Mouse (Mus musculus): Measurements from ENCODE around the gene Ggps1.

Ggps1 gene

DNA sequence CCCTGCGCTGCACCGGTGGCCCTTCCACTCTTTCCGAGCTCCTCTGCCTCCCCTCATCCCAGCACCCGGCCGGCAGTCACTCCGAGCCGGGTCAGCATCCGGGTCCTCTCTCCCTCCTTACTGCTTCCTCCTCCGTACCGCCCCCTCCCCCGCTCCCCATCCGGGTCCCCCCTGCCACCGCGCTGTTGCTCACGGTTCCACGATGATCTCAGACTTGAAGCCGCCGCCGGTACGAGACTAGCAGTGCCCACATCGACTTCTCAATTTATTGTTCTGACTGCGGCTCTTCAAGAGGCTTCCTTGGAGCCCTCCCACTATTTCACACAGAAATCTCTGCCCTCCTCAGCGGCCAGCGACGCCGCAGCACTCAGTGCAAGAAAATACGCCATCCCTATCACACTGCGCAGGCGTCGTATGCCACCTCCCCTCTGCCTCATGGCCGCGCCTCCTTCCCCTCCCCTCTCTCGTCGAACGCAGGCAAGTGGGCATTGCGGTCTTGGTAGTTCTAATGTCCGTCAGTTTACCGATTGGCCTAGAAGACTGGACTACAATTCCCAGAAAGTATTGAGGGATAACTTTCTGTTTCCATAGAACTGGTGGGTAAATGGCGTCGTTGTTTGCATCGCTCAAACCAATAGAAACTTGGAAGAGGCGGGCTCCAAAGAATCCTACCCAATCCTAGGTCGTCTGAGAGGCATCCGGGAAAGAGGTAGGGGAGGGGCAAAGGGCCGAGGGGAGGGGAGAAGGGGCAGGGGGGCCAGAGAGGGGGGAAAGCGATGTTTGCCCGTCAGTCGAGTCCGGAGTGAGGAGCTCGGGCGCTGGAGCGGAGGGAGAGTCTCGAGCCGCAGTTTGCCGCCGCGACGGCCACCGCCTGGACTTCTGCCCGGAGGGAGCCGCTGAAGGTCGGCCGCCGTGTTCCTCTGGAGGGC, at the start of gene Ggps1, which contains the start of gene Arid4b:
Ggps1 (minus strand) TSS at position 476 of the 929 bp plus-strand sequence.
Arid4b (plus strand) TSS at position 220 of the 929 bp plus-strand sequence.
- peak; percentile 98 for DNase-seq

DNA sequence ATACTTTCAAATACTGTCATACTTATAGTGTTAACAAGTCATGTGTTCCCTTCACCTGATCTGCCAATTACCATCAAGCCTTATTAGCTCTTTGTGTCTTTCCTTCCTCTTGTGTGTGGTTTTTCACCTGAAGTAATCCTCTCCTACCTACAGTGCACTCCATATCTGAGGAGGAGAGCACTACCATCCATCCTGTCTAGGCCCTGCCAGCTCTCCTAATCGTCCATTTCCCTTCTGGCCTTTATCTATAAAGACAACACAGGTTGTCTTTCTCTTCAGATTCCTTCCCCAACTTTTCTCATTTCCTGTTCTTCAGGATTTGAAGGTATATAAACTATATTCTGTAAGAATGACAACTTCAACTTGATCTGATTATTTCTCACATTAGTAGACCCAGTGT, 47.9 kb upstream of the Ggps1 start:
- DNase-seq = no peak

DNA sequence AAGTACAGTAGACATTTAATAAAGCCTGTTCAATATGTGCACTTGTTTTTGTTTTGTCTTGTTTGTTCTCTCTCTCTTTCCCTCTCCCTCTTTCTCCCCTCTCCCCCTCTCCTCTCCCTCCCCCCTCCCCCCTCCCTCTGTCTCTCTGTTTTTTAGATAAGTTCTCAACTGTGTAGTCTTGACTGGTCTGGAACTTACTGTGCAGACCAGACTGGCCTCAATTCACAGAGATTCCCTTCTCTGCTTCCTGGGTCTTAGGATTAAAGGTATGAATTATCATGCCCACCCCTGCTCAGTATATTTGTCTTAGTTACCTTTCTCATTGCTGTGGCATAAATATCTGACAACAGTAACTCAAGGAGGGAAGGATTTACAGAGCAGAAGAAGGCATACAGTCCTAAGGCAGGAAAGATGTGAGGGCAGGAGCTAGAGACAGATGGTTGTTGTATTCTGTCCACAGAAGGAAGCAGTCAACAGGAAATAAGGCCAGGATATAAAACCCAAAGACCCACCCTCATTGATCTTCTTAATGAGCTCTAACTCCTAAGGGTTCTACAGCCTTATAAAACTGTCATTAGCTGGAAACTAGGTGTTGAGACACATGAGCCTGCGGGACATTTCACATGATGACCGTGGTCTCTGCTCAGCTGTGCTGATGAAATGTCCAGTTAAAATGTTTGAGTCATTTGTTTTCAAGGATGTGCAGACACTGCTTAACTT, 47.0 kb upstream of the Ggps1 start:
- no peak for DNase-seq

DNA sequence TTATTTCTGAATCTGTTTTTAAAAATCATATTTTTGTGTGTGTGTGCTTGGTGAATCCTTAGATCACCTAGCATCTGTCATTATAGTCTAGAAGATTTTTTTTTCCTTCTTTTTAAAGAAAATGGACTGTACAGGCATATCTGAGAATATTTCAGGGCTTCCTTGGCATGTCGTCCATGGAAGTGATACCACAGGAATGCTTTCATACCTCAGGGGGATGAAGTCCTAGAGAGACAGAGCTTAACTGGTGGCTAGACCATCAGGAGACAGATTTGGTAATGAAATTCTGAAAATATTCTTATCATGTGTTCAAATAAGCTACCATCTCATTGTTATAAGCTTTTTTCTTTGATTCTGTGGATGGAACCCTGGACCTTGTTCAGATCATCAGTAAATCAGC, 39.7 kb upstream of the Ggps1 start:
- no peak for DNase-seq

DNA sequence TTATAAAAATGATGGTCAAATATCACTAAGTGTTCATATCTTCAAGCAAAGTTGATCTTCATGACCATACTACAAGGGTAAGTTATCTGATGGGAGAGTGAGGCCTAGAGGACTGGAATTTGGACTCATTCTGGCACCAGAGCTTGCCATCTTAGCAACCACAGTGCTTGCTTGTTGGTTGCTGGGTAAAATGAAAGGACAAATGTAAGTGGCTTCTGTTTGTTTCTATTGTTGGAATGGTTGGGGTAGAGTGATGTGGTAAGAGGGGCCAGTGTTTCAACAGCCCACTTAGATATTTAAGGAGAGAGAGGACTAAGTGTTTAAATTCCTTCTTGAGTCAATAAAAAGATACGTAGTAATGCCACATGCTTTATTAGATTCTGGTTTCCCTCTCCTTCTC, 25.4 kb upstream of the Ggps1 start:
- peak; percentile 21 for DNase-seq

DNA sequence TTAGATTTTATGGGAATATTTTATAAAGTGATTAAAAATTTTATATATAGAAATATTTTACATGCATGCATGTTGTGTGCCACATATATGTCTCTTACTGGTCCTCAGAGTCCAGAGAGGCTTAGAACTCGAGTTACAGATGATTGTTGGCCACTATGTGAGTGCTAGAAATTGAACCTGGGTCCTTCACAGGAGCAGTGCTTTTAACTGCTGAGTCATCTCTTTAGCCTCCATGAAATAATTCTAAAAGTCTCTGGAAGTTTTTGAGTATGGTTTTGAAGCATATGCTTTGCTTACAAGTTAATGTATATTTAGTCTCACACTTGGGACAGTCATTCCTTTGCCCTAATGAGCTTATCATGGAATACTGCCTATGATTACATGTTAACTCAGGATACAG, 12.0 kb upstream of the Ggps1 start:
- DNase-seq = no peak

DNA sequence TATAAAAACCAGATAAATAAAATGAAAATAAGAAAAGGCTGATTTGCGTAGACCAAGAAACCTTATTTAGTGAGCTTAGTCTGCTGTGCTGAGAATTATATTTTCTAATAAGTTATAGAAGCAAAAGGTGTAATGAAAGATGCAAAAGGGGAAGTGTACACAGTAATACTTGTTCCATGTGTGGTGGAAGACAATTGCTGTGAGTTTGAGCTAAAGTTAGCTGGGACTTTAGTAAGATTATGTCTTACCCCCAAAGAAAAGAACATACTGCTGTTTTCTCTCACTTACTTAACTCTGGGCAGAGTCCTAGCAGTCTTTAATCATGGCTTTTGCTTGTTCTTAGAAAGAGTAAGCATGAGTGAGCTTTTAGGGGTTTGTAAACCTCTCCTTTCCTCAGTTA, 11.1 kb upstream of the Ggps1 start:
- DNase-seq = no peak

DNA sequence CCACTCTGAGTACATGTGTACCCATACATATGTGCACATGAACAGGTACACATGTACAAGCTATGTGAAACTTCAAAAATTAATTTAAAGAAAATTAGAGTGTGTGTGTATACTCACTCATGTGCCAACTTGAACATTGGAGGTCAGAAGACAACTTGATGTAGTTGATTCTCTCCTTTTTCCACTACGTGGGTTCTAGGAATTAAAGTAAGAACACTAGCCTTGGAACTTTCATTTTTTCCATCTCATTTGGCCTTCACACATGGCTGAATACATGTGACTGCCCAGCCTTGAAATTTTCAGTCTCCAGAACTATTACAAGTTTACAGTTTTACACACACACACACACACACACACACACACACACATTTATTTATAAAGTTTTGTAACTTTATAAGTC, 6.0 kb upstream of the Ggps1 start:
- no peak for DNase-seq

DNA sequence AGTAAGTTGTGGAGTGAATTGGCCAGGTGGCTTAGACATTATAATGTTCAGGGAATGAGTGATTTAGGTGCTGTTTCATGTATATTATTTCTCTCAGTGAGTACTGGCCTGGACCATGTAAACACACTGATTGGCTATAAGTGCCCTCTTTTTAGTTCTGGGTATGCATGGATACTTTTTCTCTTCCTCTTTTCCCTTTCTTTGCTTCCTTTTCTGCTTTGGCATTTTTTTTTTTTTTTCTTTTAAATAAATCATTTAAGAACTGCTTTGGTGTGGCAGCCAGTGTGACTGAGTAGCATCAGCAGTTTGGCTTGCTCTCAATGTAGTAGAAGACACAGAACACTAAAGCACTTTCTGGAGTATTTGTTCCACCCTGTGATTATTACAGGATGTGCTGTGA, 4.7 kb upstream of the Ggps1 start:
- no peak for DNase-seq

DNA sequence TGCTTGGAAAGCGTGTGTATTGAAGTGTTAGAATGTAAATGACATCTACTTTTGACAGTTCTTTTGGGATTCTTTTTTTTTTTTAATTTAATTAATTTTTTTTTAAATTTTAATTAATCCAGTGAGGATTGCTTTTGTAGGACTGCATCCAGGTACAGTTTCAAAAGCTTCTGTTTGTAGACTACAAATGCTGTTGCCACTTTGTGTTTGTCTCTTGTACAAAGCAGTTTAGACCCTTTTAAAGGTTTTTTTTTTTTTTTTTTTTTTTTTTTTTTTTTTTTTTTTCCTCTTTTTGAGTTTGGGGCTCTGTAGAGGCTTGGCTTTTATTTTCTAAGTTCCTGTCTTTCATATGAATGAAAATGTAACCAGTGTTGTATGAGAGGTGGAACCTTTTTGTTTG, 2.4 kb upstream of the Ggps1 start:
- no peak for DNase-seq

DNA sequence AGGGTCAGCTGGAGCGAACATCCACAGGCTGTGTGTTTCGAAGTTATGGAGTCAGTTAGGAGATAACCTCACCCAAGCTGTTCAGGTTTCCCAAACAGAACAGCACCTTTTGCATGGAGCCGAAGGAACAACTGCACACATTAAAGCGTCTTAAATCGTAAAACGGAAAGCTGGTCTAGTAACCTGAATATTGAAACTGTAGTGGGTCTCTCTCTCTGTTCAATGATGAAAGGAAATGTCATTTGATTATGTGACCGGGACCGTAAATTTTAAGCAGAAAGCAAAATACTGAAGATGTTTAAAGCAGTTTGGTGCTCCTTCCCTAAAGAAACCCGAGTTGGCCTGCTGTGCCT, 1.7 kb upstream of the Ggps1 start:
- no peak for DNase-seq

DNA sequence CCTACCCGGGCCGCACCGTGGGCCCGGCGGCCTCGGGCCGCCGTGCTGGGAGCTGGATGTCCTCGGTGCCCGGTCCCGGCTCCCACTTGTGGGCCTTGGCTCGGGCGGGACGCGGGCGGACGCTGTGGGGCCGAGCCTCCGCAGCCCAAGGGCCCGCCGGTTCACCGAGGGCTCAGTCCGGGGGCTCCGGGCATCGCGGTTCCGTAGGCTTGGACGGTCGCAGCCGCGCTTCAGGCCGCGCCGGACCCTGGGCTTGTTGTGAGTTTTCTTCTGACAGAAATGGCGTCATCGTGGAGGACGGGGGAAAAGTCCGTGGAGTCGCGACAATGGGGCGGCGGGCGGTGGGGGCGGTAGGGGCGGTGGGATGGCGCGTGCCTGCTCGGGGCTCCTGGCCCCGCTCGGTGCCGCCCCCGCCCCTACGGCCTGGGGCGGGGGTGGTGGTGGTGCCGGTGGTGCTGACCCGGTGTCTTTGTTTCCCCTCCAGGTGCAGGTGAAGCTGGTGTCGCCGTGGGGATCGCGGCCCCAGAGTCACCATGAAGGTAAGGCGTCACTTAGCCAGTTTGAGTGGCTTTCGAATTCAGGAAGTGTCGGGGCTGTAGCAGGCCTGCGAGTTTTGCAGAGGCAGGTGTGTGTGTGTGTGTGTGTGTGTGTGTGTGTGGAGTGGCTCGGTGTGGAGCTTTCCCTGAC, 1.2 kb upstream of the Ggps1 start:
- peak; percentile 64 for DNase-seq

DNA sequence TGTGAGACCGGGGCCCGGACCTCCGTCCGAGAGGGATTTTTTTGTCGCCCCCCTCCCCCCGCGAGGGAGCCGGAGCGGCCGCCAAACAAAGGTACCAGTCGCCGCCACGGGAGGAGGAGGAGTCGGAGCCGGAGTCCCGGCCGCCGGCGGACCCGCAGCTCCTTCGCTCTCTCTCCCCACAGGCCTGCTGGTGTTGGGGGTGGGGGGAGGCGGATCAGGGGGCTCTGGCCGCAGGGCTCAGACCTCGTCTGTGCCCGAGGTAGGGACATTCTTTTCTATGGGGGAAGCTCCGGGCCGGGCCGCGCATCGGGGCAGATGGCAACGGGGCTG, 619 bp upstream of the Ggps1 start:
- no peak for DNase-seq

DNA sequence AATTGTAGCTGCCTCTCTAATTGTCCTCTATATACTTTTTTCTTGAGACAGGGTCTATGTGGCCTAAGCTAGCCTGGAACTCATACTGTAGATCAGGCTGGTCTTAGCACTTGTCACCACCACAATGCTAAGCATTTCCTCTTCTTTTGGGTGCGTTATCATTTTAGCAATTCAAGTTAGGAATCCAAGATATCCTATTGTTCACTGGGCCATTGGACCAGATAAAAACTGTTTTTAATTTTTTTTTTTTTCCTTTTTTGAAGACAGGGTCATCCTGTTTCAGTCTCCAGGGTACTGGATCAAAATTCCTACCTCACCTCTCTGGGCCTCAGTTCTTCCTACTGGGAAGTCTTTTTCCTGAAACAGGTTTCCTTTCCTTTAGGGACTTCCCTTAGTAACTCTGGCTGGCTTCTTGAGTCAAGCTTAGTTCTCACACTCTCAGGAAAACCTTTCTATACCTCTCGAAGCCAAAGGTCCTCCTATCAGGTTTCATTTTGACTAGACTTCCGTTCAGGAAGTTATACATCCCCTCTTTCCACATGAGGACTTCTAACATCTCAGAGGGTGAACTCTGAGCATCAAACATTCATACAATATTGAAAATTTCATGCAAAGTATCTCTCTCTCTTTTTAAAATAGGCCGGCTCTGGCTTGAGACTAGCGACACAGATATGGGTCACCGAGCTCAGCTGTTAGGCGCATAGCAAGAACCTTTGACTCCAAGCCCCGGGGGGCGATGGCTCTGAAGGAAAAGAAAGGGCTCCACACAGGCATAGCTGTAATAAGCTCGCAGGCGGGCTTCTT, 877 bp downstream of the Ggps1 start:
- DNase-seq = no peak

DNA sequence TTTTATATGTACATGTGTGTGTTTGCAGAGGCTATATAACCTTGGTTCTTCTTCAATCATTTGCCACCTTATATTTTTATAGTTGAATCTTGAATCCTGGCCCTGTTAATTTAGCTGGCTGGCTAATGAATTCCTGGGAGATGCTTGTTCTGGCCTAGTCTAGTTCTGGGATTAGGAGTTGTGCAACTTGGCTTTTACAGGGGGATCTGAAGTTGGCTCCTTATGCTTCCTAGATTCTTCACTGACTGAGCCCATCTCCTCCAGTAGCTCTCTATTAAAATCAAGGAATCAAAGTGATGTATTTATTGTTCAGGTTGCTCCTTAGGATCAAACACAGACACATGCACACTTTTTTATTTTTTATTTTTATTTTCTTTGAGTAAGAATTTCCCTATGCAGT, 3.7 kb downstream of the Ggps1 start:
- no peak for DNase-seq

DNA sequence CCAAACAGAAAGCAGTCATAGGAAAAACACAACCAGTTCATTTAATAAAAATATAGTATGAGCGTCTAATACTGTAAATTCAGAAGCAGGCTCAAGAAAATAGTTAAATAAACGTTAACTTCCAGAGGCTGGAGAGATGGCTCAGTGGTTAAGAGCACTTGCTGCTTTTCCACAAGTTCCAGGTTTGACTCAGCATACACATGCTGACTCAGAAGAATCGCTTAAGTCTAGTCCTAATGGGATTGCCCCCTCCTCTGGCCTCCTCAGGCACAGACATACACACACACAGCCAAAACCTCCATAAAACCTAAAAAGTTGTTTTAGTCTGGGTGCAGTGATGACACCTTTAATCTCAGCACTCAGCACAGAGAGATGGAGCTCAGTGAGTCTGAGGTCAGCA, 6.5 kb downstream of the Ggps1 start:
- no peak for DNase-seq

DNA sequence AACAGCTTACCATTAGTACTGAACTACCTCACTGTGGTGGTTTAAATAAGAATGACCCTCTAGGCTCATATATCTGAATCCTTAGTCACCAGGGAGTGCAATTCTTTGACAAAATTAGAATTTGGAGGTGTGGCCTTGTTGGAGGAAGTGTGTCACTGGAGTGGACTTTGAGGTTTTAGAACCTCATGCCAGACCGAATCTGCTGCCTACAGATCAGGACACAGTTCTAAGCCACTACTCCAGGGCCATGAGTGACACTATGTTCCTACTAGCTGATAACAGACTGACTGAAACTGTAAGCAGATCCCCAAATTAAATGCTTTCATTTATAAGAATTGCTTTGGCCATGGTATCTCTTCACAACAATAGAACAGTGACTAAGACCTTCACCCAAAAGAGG, 13.4 kb downstream of the Ggps1 start:
- no peak for DNase-seq

DNA sequence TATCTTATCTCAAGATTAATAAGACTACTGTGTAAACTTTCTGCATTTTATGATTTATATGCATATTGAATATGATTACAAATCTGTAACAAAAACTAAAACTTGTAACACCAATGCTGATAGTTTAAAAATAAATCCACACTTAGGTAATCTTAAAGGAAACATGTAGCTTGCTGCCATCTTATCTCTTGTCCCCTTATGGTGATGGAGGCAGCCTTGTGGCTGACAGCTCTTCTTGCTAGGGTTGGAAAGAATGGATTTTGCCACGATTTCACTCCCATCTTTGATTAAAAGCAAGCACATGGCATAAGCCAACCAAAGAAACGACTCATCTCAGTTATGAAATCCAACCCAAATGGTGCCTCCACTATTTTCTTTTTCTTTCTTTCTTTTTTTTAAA, 18.8 kb downstream of the Ggps1 start:
- no peak for DNase-seq

DNA sequence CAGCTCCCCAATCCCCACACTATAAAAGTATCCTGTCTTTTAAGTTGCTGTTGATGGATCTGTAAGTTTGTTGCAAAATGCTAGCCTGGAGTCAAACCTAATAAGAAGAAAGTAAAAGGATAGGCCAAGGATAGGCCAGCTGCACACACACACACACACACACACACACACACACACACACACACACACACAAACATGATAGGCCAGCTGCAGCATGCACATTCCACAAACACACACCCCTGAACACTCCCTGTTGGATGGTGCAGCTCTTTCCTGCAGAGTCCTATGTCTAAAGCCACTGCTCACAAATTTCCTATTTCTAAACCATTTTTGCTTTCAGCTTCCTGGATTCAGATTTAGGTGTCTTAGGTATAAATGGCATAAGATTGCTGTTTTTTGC, 19.4 kb downstream of the Ggps1 start:
- no peak for DNase-seq

DNA sequence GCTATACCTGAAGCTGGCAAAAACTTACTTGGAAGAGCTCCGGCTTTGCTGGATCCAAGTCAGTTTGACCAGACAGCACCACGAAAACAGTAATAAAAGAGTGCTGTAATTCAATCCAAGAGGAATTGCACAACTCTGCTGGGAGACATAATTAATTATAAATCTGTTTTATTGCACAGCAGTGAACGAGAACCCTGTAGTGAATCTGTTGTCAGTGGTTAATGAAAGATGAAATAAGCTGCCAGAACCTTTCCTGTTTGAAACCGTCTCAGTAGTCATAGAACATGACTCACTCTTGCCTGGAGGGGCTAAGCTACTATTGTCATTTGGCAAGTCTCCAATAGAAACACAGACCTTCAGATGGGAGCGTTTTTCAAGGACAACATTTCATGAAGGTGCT, 23.1 kb downstream of the Ggps1 start:
- no peak for DNase-seq

DNA sequence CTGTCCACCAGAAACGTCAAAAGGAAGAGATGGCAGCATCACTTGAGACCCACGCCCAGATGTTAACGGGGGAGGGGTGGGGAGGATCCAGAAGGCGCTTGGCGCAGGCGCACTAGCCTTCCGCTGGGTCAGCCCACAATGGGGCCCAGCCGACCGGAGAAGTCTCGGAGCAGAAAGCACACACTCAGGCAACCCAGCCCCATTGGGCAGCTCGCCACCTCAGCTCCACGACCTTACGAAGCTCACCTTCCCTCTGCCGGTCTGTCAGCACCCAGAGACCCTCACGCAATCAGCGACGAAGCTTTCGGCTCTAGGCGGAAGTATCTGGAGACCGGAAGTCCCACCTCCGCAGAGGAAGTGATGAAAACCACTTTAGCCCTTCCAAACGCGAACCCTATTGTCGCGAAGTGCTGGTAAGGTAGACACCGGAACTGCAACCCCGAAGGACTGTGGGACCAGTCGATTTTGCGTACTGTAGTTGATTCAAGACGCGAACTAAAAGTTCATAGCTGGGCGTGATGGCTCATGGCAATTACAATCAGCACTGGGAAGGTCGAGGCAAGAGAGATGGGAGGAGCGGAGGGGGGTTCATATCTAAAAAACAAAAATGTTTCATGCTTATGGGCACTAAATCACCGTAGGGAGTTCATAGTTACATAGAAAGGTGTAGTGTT, 23.9 kb downstream of the Ggps1 start, which contains the start of gene Tbce:
Tbce (minus strand) TSS at position 347 of the 674 bp plus-strand sequence.
- DNase-seq = peak; percentile 93

DNA sequence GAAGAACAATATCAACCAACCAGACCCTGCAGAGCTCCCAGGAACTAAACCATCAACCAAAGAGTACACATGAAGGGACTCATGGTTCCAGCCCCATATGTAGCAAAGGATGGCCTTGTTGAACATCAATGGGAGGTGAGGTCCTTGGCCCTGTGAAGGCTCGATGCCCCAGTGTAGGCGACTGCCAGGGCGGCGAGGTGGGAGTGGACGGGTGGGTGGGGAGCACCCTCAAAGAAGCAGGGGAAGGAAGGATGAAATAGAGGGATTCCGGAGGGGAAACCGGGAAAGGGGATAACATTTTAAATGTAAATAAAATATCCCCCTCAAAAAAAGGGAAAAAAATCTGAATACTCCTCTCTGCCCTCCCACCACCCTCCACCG, 24.4 kb downstream of the Ggps1 start:
- DNase-seq = no peak

Data from lung, postnatal 10 days (tissue).